Mouse (Mus musculus) MEL (cell line): ENCODE results near the gene Dusp10. TPM values are rescaled to one million over a fixed set of nuclear protein-coding genes. Genes with fewer than 3 reads are reported as not detected.

ENCODE experiments used
- DNase-seq: peaks from one replicate; pipeline ENCODE4 v3.0.0; 2011; ENCODE audit warnings: low read depth, low spot score
- H3K27ac ChIP-seq: 2 replicates; pipeline ENCODE4 v1.5.1; 2012; ENCODE audit warnings: low read depth, mild to moderate bottlenecking, control low read depth, low read length, moderate library complexity; ENCODE audit not compliant: control insufficient read depth
- H3K27me3 ChIP-seq, 2 experiments: fragments of 150-350 bp in 1 of 2; sonication (generic) in 1 of 2; 2 replicates each; pipeline ENCODE4 v1.6.1; 2012; ENCODE audit warnings: low read length in 2 of 2, mild to moderate bottlenecking in 2 of 2, improper control_type of control experiment in 1 of 2, moderate library complexity in 1 of 2; ENCODE audit not compliant: insufficient read depth in 2 of 2, control insufficient read depth in 1 of 2
- H3K36me3 ChIP-seq, 2 experiments: 2 replicates each; pipeline ENCODE4 v1.6.1; 2012 to 2014; ENCODE audit warnings: low read length in 2 of 2, improper control_type of control experiment in 1 of 2, inconsistent platforms in 1 of 2, mild to moderate bottlenecking in 1 of 2; ENCODE audit not compliant: insufficient read depth in 2 of 2, control insufficient read depth in 1 of 2
- H3K4me1 ChIP-seq, 2 experiments: fragments of 150-350 bp in 1 of 2; sonication (generic) in 1 of 2; 2 replicates each; pipeline ENCODE4 v1.6.1; 2012; ENCODE audit warnings: low read length in 2 of 2, improper control_type of control experiment in 1 of 2, mild to moderate bottlenecking in 1 of 2; ENCODE audit not compliant: insufficient read depth in 2 of 2, control insufficient read depth in 1 of 2
- H3K4me3 ChIP-seq, 2 experiments: fragments of 150-350 bp in 1 of 2; sonication (generic) in 1 of 2; 2 replicates each; pipeline ENCODE4 v1.5.1; 2012; ENCODE audit warnings: low read depth in 2 of 2, low read length in 2 of 2, mild to moderate bottlenecking in 2 of 2, moderate library complexity in 2 of 2, control low read depth in 1 of 2, improper control_type of control experiment in 1 of 2; ENCODE audit not compliant: control insufficient read depth in 1 of 2, insufficient read depth in 1 of 2
- H3K79me2 ChIP-seq: 2 replicates; pipeline ENCODE4 v1.6.1; 2012; ENCODE audit warnings: mild to moderate bottlenecking, low read length, moderate library complexity; ENCODE audit not compliant: control insufficient read depth, poor library complexity, insufficient read depth
- H3K9ac ChIP-seq: 2 replicates; pipeline ENCODE4 v1.6.1; 2012; ENCODE audit warnings: low read depth, mild to moderate bottlenecking, control low read depth, low read length, moderate library complexity; ENCODE audit not compliant: control insufficient read depth, poor library complexity, severe bottlenecking
- H3K9me3 ChIP-seq: fragments of 150-350 bp; sonication (generic); replicated peaks from 2 replicates; pipeline ENCODE4 v1.6.1; 2012; ENCODE audit warnings: mild to moderate bottlenecking, low read length, improper control_type of control experiment, moderate library complexity; ENCODE audit not compliant: insufficient read depth
- CHD1 ChIP-seq: IDR thresholded peaks from 2 replicates; pipeline ENCODE4 v1.6.1; 2012; ENCODE audit warnings: low read depth, mild to moderate bottlenecking, inconsistent platforms, low read length, improper control_type of control experiment
- CHD2 ChIP-seq: IDR thresholded peaks from 2 replicates; pipeline ENCODE4 v1.6.1; 2011; ENCODE audit warnings: low read length, improper control_type of control experiment
- CTCF ChIP-seq, 3 experiments: IDR thresholded peaks in 2 of 3; conservative IDR thresholded peaks in 1 of 3; 2 replicates each; pipeline ENCODE4 v1.5.1; 2011 to 2012; ENCODE audit warnings: low read length in 3 of 3, low read depth in 2 of 3, mild to moderate bottlenecking in 2 of 3, improper control_type of control experiment in 1 of 3, inconsistent platforms in 1 of 3, mixed read lengths in 1 of 3, moderate library complexity in 1 of 3; ENCODE audit not compliant: control insufficient read depth in 1 of 3, insufficient read depth in 1 of 3, poor library complexity in 1 of 3, severe bottlenecking in 1 of 3
- GABPA ChIP-seq: IDR thresholded peaks from 2 replicates; pipeline ENCODE4 v1.6.1; 2012; ENCODE audit warnings: low read depth, mild to moderate bottlenecking, inconsistent platforms, low read length, improper control_type of control experiment, moderate library complexity
- GATA1 ChIP-seq: IDR thresholded peaks from 2 replicates; pipeline ENCODE4 v1.6.1; 2011; ENCODE audit warnings: low read depth, low read length, improper control_type of control experiment
- MAFK ChIP-seq: IDR thresholded peaks from 2 replicates; pipeline ENCODE4 v1.6.1; 2011; ENCODE audit warnings: low read depth, mild to moderate bottlenecking, low read length, improper control_type of control experiment, borderline replicate concordance
- MAX ChIP-seq: IDR thresholded peaks from 2 replicates; pipeline ENCODE4 v1.6.1; 2011; ENCODE audit warnings: low read length, improper control_type of control experiment
- MEF2A ChIP-seq: IDR thresholded peaks from 2 replicates; pipeline ENCODE4 v1.6.1; 2014; ENCODE audit warnings: low read depth, mild to moderate bottlenecking, inconsistent platforms, low read length, improper control_type of control experiment; ENCODE audit not compliant: poor library complexity, insufficient replicate concordance, severe bottlenecking; ENCODE audit errors: extremely low read depth
- MYB ChIP-seq: IDR thresholded peaks from 2 replicates; pipeline ENCODE4 v1.6.1; 2011; ENCODE audit warnings: mild to moderate bottlenecking, low read depth, low read length, improper control_type of control experiment
- MYC ChIP-seq: IDR thresholded peaks from 2 replicates; pipeline ENCODE4 v1.6.1; 2011; ENCODE audit warnings: low read depth, mild to moderate bottlenecking, low read length, improper control_type of control experiment, moderate library complexity
- NELFE ChIP-seq: IDR thresholded peaks from 2 replicates; pipeline ENCODE4 v1.6.1; 2011; ENCODE audit warnings: low read depth, low read length, improper control_type of control experiment
- POLR2A ChIP-seq, 2 experiments: IDR thresholded peaks; 2 replicates each; pipeline ENCODE4 v1.6.1; 2011 to 2012; ENCODE audit warnings: low read length in 2 of 2, mild to moderate bottlenecking in 2 of 2, control low read depth in 1 of 2, improper control_type of control experiment in 1 of 2, low read depth in 1 of 2, moderate library complexity in 1 of 2; ENCODE audit not compliant: control insufficient read depth in 1 of 2, insufficient read depth in 1 of 2, poor library complexity in 1 of 2
- POLR2AphosphoS2 ChIP-seq: IDR thresholded peaks from 2 replicates; pipeline ENCODE4 v1.6.1; 2011; ENCODE audit warnings: low read length, improper control_type of control experiment
- POLR2AphosphoS5 ChIP-seq: IDR thresholded peaks from 2 replicates; pipeline ENCODE4 v1.6.1; 2012; ENCODE audit warnings: low read depth, borderline replicate concordance, mild to moderate bottlenecking, inconsistent platforms, low read length, moderate library complexity, mixed read lengths
- RAD21 ChIP-seq: IDR thresholded peaks from 2 replicates; pipeline ENCODE4 v1.6.1; 2011; ENCODE audit warnings: mild to moderate bottlenecking, low read depth, low read length, improper control_type of control experiment
- SIN3A ChIP-seq: IDR thresholded peaks from 2 replicates; pipeline ENCODE4 v1.6.1; 2012; ENCODE audit warnings: low read length, improper control_type of control experiment, inconsistent platforms
- TCF12 ChIP-seq: IDR thresholded peaks from 2 replicates; pipeline ENCODE4 v1.6.1; 2014; ENCODE audit warnings: low read depth, mild to moderate bottlenecking, inconsistent platforms, low read length, improper control_type of control experiment, moderate library complexity
- UBTF ChIP-seq: IDR thresholded peaks from 2 replicates; pipeline ENCODE4 v1.6.1; 2012; ENCODE audit warnings: low read depth, mild to moderate bottlenecking, inconsistent platforms, low read length, improper control_type of control experiment, moderate library complexity, borderline replicate concordance; ENCODE audit not compliant: insufficient read depth
- ZC3H11A ChIP-seq: IDR thresholded peaks from 2 replicates; pipeline ENCODE4 v1.6.1; 2012; ENCODE audit warnings: low read depth, mild to moderate bottlenecking, inconsistent platforms, low read length, improper control_type of control experiment
- ZKSCAN1 ChIP-seq: IDR thresholded peaks from 2 replicates; pipeline ENCODE4 v1.6.1; 2012; ENCODE audit warnings: low read depth, mild to moderate bottlenecking, inconsistent platforms, low read length, improper control_type of control experiment, moderate library complexity
- ZMIZ1 ChIP-seq: IDR thresholded peaks from 2 replicates; pipeline ENCODE4 v1.6.1; 2012; ENCODE audit warnings: low read depth, mild to moderate bottlenecking, inconsistent platforms, low read length, improper control_type of control experiment, moderate library complexity
- polyA plus RNA-seq, 2 experiments: library from polyadenylated mRNA; stranded (reverse) in 1 of 2; unstranded in 1 of 2; fragments of >175 nt in 1 of 2; fragments of >200 nt in 1 of 2; gene quantifications; 2 replicates each; pipeline versions ENCODE4 v1.2.1 to v1.2.4; 2012; ENCODE audit warnings: low replicate concordance in 2 of 2, low read depth in 1 of 2; ENCODE audit not compliant: insufficient read length in 2 of 2, insufficient read depth in 1 of 2, missing spikeins in 1 of 2
- total RNA-seq: library from RNA; depleted of rRNA; stranded (reverse); fragments of 300-350 nt; gene quantifications from 2 replicates; pipeline ENCODE4 v1.2.3, GENCODE M21; 2012

Gene Dusp10
- total and polyA plus RNA-seq, 3 experiments = 1.4 to 2.3 TPM; not detected in 1

DNA sequence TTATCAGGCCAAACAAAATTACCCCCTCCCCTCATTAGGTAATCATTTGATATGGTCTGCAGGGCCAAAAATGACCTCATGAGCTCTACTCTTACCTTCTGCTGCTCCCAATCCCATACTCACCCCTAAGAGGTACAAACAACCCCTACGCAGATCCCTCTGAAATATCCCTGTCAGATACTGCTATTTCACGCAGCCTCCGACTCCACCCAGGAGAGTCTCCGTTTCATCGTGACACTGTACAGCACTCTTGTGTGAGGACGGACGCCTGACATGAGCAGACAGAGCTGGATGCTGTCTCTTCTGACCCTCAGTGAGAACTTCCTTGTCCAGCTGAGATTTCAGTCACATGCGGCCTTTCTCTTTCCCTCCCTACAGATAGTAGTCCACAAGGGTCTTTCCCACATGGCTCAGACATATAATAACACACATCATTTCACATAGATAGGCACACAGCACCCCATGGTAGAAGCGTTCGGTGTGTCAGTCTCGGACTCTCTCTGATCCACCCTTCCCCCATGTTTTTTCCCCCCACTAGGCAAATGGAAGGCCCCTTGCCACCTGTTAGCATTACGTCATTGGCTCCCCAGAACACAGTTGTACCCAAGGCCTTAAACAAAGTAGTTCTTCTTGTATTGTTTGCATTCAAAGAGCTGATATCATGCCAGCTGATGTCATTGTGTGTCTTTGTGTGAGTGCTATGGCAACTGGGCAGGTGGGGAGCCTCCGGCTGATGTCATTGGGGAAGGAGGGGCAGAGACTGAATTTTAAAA, 52.7 kb downstream of the Dusp10 start:
- H3K36me3 ChIP-seq = peaks cover 0 to 14% of the 10 kb centered on the region in 2 experiments; a peak in 2 of 4 replicates
- no peak overlapping the region for H3K9ac ChIP-seq
- H3K4me3 ChIP-seq = no peak overlapping the region
- H3K79me2 ChIP-seq = no peaks in the 10 kb centered on the region
- no peaks in the 10 kb centered on the region for H3K27me3 ChIP-seq
- no peaks in the 10 kb centered on the region for H3K9me3 ChIP-seq
- H3K4me1 ChIP-seq = peaks cover 3 to 22% of the 10 kb centered on the region in 2 experiments
- no peak for DNase-seq
- TF ChIP-seq ZMIZ1 (no peak), SIN3A (no peak), GABPA (no peak)
- TF ChIP-seq, all 39 proteins: peak for 0
- no peak overlapping the region for H3K27ac ChIP-seq

- H3K4me3 ChIP-seq = no peak overlapping the region
- DNase-seq = no peak
- H3K36me3 ChIP-seq = peaks cover 0 to 11% of the 10 kb centered on the region in 2 experiments; a peak in 2 of 4 replicates
These were observed 53.6 kb downstream of the Dusp10 start for GRCm38 (mm10) chr1:184066460-184067287.

More at GRCm38 (mm10) chr1:184066460-184067287, 53.6 kb downstream of the Dusp10 start:
- Histone ChIP-seq H3K4me1 (peaks cover 3 to 23% of the 10 kb centered on the region in 2 experiments), H3K9ac (no peak overlapping the region), H3K9me3 (no peaks in the 10 kb centered on the region), H3K27ac (no peak overlapping the region), H3K79me2 (no peaks in the 10 kb centered on the region), H3K27me3 (no peaks in the 10 kb centered on the region)
- TF ChIP-seq POLR2AphosphoS5 (no peak), POLR2A (IDR thresholded peaks at IDR 0.05; ENCODE audit: control insufficient read depth in 1 of 2, insufficient read depth in 1 of 2, low read depth in 1 of 2, low read length in 2 of 2, poor library complexity in 1 of 2) (no peak), GABPA (no peak), MAX (no peak), NELFE (no peak), POLR2AphosphoS2 (no peak), MYC (no peak), CHD1 (no peak), RAD21 (no peak), MAFK (no peak), CHD2 (no peak), MEF2A (no peak), TCF12 (no peak), ZC3H11A (no peak), GATA1 (no peak), MYB (no peak), ZKSCAN1 (no peak), CTCF (IDR thresholded peaks at IDR 0.05 in 2 of 3, conservative IDR thresholded peaks at IDR 0.05 in 1 of 3; ENCODE audit: control insufficient read depth in 1 of 3, insufficient read depth in 1 of 3, low read depth in 2 of 3, low read length in 3 of 3, poor library complexity in 1 of 3, severe bottlenecking in 1 of 3) (no peak), UBTF (no peak)
